Mouse (Mus musculus): Measurements from ENCODE around the gene Foxn2. TPM values are rescaled to one million over a fixed set of nuclear protein-coding genes. Genes with fewer than 3 reads are reported as not detected.
"Not testable (repeated sequence)": the region's sequence is repeated elsewhere in the genome, so short reads cannot be mapped to it uniquely, and the experiment has no call there.

Foxn2 gene
- 10 to 100 TPM; 13.6 to 13.9 TPM for total RNA-seq (2021)

DNA sequence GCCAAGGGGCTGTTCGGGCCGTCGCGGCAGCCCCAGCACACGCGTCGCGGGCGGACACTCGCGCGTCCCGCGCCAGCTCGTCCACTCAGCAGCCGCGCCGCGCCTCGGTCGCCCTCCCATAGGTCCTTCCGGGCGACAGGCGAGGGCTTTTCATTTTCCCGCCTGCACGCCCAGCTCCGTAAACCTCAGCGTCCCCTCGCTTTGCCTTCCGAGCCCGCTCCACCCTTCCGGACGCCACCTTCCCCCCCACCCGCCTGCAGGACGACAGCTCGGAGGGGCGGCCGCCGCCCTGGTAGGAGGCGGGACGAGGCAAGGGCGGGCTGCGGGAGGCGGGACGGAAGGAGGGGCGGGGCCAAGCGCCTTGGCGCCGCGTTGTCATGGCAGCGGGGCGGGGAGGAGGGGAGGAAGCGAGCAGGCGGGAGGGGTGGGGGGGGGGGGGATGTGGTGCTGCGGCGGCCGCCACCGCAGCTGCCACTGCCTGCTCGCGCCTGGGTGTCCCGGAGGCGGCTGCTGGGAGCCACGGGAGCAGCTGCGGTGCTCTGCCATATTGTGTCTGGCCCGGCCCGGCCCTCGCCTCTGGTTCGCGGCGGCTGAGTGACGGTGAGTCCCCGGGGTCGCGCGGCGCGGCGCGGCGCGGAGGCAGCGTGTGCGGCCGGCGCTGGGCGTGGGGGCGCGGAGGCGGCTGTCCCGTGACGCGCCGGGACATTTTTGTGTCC, at the start of gene Foxn2:
Gene Foxn2 (plus strand): TSS at position 427 of the 716 bp plus-strand sequence.
- DNase-seq = peak; percentile 97

DNA sequence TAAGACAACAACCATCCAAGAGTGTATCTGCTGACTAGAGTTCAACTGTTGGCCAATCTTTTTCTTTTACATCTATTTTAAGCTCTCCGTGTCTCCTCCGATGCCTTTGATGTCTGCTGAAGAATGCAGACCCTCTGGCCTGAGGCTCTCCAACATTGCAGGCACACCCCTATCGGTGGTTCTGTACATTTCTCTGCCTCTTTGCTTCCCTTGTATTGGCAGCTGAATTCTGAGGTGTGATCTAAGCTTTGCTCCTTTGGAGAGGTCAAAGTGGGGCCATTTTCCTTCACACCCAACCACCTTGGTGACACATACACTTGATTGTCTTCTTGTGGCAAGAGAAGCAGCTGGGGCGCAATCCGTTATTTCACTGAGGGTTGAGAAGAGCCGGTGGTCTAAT, 43.0 kb upstream of the Foxn2 start:
- DNase-seq = no peak

DNA sequence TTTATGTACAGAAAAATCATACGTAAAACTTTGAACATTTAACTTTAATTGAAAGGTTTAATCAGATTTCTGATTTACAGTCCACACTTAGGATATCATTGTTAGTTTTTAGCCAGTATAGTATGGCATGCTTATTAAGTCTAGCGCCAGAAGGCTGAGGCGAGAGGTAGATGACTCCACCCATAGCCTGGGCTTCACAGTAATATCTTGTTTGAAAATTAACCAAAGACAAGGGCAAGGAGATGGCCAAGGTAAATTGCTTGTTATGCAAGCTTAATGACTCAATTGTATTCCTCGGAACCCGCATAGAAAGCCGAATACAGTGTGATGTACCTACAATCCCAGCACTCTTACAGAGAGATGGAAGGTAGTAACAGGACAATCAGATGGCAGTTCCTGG, 42.4 kb upstream of the Foxn2 start:
- no peak for DNase-seq

DNA sequence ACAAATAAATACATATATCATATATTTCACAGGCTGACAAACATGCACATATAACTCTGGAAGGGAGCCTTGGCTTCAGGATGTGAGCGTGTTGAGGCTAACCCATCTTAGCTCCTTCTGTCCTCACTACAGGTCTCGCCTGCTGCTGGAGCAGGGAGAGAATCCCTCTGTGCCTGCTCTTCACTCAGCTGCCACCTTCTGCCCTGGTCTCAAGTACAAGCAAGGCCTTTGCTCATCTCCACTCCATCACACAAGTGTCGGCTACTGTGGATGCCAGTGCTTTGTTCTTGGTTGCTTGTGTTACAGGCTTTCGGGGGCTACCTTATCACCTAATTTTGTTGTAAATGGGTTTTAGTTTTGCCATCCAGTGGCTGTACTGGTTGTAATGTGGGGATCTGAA, 41.7 kb upstream of the Foxn2 start:
- no peak for DNase-seq

DNA sequence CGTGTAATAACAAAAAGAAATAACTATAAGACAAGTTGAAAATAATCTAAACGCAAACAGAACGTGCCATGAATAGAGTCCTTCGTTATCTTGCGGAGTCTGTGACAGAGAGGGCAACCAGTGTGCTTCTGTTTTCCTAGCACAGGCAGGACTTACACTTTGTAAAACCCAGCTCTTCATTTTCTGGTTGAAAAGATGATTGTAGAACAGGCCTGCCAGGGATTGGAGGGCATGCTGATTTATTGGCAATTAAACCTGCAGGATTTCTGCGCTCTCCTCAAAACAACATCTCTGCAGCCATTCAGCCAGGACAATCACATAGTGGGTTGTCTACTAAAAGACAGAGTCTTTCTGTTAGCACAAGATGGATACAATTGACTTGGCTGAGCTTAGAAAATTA, 40.4 kb upstream of the Foxn2 start:
- DNase-seq = no peak

DNA sequence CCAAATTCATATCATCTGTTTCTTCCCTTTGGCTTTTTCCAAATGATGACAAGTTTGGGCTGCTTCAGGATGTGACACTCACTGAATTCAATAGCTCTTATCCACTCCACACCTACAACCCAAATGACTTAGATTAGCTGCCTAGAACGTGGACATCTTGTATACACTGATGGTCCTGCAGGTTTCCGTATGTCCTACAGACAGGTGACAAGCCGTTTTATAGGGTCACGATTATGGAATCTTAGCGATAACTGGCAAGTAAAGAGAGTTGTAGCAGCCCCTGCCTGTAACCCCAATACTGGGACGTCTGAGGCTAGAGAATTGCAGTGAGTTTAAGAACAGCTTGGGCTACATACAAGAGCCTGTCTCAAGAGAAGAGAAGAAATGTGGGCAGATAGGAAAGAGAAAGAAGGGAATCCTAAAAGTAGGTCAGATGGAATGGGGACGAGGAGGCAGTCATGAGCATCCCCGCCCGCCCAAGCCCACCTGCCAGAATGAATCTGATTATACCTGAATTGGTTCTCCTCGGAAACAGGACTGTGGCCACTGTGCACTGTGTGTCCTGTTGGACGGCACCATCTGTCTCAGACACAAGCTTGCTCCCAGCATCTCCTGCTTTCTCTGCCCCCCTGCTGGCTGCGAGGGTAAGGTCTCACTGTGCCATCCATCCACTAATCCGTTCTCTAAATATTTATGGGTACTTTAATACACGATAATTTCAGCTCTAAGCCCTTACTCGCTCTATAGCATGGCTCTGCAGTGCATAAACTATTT, 39.6 kb upstream of the Foxn2 start:
- no peak for DNase-seq

DNA sequence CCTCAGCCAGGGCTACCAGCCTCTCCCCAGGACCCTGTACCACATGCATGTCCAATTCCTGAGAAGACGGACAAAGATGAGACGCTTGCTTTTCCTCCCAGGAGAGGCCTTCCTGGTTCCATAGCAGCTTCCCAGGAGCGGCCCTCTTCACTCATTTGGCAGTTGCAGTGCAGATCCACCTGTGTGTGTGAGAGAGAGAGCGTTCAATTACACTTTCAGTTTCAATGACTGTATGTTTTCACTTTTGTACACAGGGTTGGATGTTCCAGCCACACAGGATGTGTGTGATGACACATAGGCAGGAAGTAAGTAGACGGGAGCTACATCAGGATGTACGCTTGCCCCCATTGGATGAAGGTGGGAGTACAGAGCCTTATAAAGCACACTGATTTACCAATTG, 37.2 kb upstream of the Foxn2 start:
- no peak for DNase-seq

DNA sequence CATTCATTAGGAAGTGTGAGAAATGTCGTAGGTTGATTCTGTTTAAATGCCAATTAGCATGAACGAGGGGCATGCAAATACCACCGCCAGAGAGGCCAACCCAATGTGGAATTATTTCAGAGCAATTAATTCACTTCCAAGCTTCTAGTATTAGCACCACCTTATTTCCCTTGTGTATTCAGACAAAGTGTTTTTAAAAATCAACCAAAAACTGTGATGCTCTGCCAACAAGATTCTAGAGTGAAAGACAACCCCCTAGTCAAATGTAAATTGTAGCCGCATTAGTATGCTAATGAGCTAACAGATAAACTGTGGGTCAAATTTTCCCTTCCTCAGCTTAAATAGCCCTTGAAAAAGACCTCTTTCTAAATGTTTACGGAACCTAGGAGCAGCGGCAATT, 36.0 kb upstream of the Foxn2 start:
- DNase-seq = no peak

DNA sequence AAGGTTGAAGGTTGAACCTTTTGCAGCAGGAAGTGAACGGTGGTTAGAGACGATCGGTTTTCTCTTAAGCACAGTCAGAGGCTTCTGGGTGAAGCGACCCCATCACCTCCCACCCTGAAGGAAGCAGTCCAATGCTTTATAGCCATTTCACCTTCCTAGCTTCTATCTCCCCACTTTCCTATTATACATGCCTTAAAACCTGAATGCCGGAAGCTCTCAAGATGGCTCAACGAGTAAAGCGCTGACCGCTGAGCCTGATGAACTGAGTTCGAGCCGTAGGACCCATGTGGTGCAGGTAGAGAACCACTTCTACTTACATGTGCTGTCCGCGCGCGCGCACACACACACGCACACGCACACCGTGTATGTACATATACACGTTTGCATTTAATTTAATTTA, 35.4 kb upstream of the Foxn2 start:
- DNase-seq = no peak

DNA sequence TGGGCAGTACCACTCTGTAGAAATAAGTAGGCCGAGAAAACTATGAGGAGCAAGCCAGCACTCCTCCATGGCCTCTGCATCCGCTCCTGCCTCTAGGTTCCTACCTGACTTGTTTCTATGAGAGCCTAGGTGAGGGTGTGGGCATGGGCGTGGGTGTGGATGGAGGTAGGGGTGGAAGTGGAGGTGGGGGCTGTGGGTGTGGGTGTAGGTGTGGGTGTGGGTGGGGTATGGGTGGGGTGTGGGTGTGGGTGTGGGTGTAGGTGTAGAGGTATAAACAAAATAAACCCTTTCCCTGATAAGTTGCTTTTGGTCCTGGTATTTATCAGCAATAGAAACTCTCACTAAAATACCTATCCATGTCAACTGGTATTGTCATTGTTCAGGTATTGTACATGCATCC, 30.8 kb upstream of the Foxn2 start:
- DNase-seq = no peak

DNA sequence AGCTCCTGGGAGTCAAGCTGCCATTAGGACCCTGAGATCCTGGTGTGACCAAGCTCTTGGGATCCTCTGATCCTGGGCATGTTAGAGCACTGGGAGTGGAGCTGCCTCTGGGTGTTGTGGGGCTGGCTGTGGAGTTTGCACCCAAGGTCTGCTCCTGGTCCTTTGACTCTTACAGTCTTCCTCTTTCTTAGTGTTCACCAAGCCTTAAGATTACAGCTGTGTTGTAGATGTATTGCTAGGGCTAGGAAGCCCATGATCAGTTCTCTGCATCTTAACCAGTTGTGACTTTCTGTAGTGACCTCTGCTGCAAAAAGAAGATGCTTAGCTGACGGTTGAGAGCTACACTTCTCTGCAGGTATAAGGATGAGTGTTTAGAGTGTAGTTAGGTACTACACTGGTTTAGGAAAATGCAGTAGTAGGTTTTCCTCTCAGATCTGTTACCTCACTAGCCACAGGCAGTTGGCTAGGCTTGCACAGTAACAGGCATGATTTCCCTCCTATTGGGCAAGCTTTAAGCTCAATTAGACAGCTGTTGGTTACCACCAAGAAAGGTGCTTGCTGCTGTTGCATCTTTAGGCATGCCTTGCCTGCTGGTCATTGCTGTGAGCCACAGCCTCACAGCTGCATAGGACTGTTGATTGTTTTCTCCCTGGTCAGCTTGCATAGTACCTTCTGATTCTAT, 27.2 kb upstream of the Foxn2 start:
- no peak for DNase-seq

DNA sequence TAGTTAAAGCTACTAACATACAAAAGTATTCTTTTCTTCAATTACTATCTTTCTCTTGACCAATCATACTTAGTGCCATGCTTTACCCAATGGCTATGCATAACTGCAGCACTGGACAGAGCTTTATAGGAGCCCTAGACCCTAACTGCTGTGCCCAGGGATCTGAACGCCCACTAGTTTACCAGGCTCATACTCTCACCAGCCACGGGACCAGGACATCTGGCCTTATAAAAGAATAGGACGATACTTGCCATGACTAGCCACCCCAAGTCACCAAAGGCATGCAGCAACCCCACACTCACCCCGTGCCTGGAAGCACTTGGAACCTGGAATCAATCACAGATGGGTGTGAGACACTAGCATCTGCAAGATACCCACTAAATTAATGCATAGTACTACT, 20.1 kb upstream of the Foxn2 start:
- no peak for DNase-seq

DNA sequence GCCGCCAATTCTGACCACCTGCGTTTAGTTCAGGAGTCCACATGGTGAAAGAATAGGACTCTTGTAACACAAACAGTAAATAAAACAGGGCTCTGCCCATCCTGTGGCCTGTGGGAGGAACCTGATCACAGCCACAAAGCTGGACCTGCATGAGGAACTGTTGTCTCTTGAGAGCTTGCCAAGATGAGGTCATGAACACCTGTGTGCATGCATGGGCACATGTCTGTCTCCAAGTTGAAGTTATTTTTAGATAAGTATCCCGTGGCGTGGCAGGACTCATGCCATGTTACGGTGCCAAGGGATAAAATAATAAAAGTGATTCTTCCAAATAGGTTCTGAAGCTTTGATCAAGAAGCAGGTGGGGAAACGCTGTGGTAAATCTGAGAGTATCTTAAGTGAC, 19.3 kb upstream of the Foxn2 start:
- peak; percentile 21 for DNase-seq

DNA sequence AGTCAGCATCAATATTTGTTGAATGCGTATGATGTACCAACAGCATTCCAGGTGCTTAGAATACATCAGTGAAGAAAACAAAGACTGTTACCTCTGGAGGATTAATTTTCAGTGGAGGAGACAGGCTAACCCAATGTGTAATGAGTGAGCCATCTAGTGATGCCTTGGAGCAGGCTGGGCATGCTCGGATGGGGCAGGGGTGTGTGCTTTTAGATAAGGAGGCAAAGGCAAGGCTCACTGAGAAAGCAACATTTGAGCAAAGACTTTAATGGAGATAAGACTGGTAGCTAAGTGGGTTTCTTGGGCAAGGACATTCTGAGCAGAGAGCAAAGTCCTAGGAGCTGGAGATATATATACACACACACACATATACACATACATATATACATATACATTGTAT, 9.8 kb upstream of the Foxn2 start:
- DNase-seq = no peak

DNA sequence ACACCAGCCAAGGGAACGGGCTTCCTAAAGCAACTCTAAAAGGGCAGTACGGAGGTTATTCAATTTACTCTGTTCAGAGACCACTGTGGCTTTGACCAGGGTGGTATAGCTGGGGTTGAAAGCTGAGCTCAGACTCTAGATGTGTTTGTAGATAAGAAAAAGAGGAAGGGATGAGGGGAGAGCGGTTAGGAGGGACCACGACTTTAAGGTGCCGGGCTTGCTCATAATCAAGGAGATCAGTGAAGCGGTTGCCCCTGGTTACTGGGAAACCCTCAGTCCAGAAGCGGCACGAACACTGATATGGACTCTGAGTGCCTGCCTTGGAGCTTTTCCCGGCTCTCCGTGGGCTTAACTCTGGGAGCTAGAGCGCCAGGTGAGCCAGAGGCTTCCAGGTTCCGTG, 9.0 kb upstream of the Foxn2 start:
- DNase-seq = no peak

DNA sequence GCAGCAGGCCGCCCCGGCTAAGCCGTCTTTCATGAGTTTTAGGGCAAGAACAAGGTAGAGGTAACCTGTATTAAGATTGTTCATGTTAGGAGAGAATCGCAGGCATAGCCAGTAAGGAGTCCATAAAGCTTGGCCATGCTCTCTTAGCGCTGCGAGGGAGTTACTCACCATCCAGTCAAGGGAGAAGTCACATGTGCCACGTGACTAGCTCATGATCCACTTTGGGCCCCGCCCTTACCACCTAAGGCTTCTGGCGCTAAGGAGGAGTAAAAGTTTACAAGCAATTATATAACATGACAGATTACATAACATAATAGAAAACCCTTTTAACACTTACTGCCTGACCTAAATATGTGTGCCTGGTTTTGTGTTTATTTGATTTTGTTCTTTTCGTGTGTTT, 8.5 kb upstream of the Foxn2 start:
- DNase-seq = no peak

DNA sequence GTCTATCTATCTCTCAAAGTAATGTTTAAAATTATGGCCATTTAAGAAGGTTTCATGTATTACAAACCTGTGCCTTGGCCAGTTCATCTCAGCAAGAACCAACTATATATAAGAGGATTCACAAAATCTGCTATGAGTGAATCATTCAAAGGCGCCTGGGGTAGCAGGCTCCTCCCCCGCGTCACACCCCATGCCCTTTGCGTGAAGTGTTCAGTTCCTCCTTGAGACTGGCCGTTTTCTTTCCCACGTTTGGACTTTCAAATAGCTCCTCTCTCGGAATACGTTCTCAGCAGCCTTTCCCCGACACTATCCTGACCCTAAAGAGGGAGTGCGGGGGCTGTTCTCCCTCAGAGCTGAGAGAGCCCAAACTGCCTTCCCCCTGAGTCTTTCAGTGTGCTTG, 5.2 kb upstream of the Foxn2 start:
- DNase-seq = no peak

DNA sequence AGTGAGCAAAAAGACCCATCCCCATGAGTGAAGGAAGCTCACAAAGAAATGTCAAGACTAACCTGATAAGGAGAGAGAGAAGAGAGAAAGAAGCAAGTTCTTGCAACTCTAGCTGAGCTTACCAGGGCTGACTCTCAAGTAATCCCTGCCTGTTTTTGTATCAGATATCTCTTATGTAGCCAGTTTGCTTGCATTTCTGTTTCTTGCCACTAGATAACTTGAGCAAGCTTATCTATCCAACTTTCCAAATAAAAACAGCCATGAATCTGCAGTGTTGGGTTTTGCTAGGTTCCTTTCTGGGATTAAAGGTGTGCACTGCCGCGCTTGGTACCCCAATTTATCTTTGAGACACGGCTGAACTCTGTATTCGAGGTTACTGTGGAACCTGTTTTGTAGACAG, 4.2 kb upstream of the Foxn2 start:
- no peak for DNase-seq

DNA sequence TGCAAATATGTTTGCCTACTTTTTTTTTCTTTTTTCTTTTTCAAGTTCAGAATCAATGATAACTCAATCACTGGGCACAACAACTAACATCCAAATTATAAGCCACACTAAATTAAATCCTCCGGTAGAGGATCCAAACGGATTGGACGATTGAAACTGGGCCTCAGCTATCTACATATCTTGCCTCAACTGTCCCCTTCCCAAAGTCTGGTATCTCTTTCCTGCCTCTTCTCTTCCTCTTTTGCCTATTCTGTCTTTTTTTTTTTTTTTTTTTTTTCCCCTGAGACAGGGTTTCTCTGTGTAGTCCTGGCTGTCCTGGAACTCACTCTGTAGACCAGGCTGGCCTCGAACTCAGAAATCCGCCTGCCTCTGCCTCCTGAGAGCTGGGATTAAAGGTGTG, 3.8 kb upstream of the Foxn2 start:
- not testable (repeated sequence) for DNase-seq

DNA sequence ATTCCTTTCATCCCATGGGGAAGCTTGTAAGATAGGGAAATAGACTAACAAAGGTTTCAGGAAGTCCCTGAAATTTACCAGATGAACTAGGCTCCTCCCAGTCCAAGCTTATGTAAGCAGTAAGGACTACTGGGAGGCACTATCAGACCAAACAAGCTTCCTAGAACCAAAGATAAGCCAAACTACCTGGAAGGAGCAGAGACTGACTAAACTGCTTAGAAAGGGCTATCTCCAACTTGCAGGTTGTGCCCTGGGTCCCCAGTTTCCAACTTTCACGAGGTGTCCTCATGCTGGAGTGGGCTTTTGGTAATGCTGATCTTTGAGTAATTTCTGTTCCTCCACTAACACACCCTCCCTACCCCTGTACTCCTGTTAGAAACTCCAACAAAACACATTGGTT, 3.1 kb upstream of the Foxn2 start:
- no peak for DNase-seq

DNA sequence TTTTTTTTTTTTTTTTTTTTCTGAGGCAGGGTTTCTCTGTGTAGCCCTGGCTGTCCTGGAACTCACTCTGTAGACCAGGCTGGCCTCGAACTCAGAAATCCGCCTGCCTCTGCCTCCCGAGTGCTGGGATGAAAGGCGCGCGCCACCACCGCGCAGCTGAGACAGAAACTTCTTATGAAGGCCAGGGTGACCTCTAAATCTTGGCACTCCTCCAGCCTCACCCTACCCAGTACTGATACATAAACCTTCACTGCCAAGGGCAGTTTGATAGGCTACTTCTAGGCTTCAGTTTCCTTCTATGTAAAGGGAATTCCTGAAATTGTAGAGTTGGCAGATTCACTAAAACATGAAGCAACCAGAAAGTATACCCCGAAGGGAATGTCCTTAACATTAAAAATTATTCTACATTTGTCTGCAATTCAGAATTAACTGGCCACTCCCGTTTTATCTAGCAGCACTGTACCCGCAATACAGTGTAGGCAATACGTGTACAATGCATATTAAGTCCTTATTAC, 918 bp upstream of the Foxn2 start:
- peak; percentile 16 for DNase-seq

DNA sequence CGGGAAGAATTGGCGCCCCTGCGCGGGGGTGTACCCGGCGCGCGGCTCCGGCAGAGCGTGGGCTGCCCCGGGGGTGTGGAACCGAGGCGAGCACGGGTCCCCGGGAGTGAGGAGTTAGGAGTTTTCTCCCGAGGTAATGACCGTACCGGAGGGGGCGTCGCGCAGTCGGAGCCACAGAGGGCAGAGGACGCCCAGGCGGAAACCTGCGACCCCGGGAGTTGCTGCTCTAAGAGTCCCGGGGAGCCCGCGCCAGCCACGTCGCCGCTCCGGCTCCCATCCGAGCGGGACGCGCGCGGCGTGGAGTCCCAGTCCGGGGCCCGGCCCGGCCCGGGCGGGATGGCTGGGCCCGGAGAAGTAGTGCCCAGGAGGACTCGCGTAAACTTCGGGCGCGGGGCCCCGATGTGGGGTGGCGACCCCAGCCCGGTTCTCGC, 505 bp downstream of the Foxn2 start:
- no peak for DNase-seq

DNA sequence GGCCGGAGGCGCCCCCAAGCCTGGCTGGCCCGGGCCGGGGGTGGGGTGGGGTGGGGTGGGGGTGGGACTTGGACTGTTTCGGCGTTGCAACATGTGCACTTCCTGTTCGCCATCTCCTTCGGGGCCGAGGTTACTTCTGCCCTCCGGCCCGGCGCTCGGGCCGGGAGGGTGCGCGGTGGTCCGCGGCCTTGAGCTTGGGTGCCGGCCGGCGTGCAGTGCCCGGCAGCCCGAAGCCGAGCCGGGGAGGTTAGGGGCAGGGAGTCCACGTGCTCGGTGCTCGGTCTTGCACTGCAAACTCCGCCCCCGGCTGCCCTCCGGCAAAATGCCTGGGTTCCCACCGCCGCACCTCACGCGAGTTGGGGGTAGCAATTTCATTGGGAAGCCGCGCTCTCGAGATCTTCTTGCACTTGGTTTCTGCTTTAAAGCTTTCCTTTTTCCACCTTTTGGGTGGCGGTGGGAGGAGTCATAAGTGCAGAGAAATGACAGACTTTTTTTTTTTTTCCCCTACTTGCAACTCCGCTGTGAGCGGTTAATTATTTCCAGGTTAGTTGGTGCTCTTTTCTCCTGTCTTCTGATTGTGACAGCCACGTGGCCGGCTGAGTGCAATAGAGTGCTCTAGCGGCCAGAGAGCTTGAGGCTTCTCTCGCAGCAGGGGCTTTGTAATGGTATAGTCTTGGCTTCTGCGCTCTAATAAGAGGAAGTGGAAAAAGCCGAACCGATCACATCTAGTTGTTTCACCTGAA, 1.1 kb downstream of the Foxn2 start:
- peak; percentile 61 for DNase-seq
